Mouse (Mus musculus): Measurements from ENCODE around the gene Tnfrsf8. TPM values are rescaled to one million over a fixed set of nuclear protein-coding genes. Genes with fewer than 3 reads are reported as not detected.

Tnfrsf8 gene
- polyA plus RNA-seq, 1 experiment, result not detected

DNA sequence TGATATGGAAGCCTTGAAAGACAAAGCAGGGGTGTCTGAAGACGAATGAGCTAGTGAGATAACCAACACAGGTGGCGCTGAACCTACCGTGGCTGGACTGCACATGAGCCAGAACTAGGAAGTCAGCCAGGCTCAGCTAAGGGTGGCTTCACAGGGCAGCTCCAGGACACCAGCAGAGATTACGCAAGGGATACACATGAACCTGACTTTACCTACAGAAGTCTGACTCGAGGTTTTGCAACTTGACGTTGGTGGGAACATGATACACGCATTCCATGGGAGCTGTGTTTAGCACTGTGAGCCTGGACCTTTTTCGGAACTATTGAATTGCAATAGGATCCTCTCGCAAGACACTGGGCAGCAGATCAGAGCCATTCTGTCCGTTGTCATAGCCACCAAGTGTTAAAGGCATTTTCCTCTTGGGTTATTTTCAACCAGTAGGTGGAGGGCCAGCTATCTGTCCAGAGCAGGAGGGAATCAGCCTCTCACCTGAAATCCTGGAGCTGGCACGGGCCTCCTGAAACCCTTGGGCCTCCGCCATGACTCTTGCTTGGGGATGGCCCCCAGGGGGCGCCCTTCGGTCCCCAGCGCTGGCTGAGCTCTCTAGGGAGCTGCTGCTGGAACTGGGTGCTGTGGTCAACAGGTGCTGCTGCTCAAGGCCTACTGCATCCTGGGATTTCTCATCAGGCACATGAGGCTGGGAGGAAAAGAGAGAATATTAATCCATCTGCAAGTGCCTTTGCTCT, 95.6 kb downstream of the Tnfrsf8 start:
- 50% methylated on average over 15 of the region's 15 CpGs for WGBS
- Histone ChIP-seq H3K27ac (ENCODE audit: control insufficient read depth, insufficient read depth, low read depth, low read length, poor library complexity) (no peak overlapping the region), H3K4me3 (replicated peaks; ENCODE audit: control insufficient read depth, low read depth, low read length) (no peak overlapping the region), H3K4me1 (ENCODE audit: control insufficient read depth, insufficient read depth, low read length) (no peaks in the 10 kb centered on the region; the same call in 1 of the 2 replicates)
- TF ChIP-seq CTCF (IDR thresholded peaks at IDR 0.05; ENCODE audit: control insufficient read depth, insufficient read depth, low read length) (peak; percentile 59), POLR2A (IDR thresholded peaks at IDR 0.05; ENCODE audit: borderline replicate concordance, control insufficient read depth, low read depth, low read length) (no peak)

- no peaks in the 10 kb centered on the region; the same call in 1 of the 2 replicates for H3K4me1 ChIP-seq (ENCODE audit: control insufficient read depth, insufficient read depth, low read length)
- no peak for TF ChIP-seq POLR2A (IDR thresholded peaks at IDR 0.05; ENCODE audit: borderline replicate concordance, control insufficient read depth, low read depth, low read length)
- TF ChIP-seq CTCF (IDR thresholded peaks at IDR 0.05; ENCODE audit: control insufficient read depth, insufficient read depth, low read length), result no peak
- no peak overlapping the region for H3K4me3 ChIP-seq (replicated peaks; ENCODE audit: control insufficient read depth, low read depth, low read length)
- WGBS, result 83% methylated on average over 5 of the region's 5 CpGs
- no peak overlapping the region for H3K27ac ChIP-seq (ENCODE audit: control insufficient read depth, insufficient read depth, low read depth, low read length, poor library complexity)
These were observed 97.1 kb downstream of the Tnfrsf8 start for GRCm38 (mm10) chr4:145217837-145218236.

Other genes starting within 250 kb of the Tnfrsf8 start
- 18.2 and 35.3 TPM in 2 replicates for gene Vps13d, start 120.2 kb downstream of the Tnfrsf8 start, polyA plus RNA-seq (2011; ENCODE audit: insufficient read depth, insufficient read length, low replicate concordance, missing spikeins)
- 3.6 and 14.0 TPM in 2 replicates for gene Tnfrsf1b, start 68.3 kb downstream of the Tnfrsf8 start, polyA plus RNA-seq (2011; ENCODE audit: insufficient read depth, insufficient read length, low replicate concordance, missing spikeins)
- 8.1 TPM in 1 of 2 replicates, not detected in the other for gene Zfp990, start 195.6 kb upstream of the Tnfrsf8 start, polyA plus RNA-seq (2011; ENCODE audit: insufficient read depth, insufficient read length, low replicate concordance, missing spikeins)